Mouse (Mus musculus) neural tube, embryonic 12.5 days (tissue): Measurements from ENCODE around the gene Nprl2. TPM values are rescaled to one million over a fixed set of nuclear protein-coding genes. Genes with fewer than 3 reads are reported as not detected.

Source experiments
- ATAC-seq: fragments of 200-750 bp; cut with Nextera tagmentation; 2 replicates; pipeline ENCODE4 v1.8.0; 2017; ENCODE audit warnings: low read depth, mild to moderate bottlenecking, moderate TSS enrichment, moderate library complexity; ENCODE audit not compliant: low FRiP score
- H3K27ac ChIP-seq: fragments of 300-500 bp; sonication (generic); 2 replicates; pipeline ENCODE4 v1.5.1; 2016
- H3K27me3 ChIP-seq: fragments of 300-500 bp; sonication (generic); replicated peaks from 2 replicates; pipeline ENCODE4 v1.6.1; 2016; ENCODE audit warnings: mild to moderate bottlenecking
- H3K36me3 ChIP-seq: fragments of 300-500 bp; sonication (generic); 2 replicates; pipeline ENCODE4 v1.6.1; 2016; ENCODE audit warnings: mild to moderate bottlenecking
- H3K4me1 ChIP-seq: fragments of 300-500 bp; sonication (generic); 2 replicates; pipeline ENCODE4 v1.6.1; 2016
- H3K4me2 ChIP-seq: fragments of 300-500 bp; sonication (generic); replicated peaks from 2 replicates; pipeline ENCODE4 v1.6.1; 2016; ENCODE audit warnings: mild to moderate bottlenecking
- H3K4me3 ChIP-seq: fragments of 300-500 bp; sonication (generic); 2 replicates; pipeline ENCODE4 v1.5.1; 2016
- H3K9ac ChIP-seq: fragments of 300-500 bp; sonication (generic); 2 replicates; pipeline ENCODE4 v1.6.1; 2016; ENCODE audit warnings: mild to moderate bottlenecking
- H3K9me3 ChIP-seq: fragments of 300-500 bp; sonication (generic); 2 replicates; pipeline ENCODE4 v1.6.1; 2016; ENCODE audit warnings: mild to moderate bottlenecking
- WGBS: fragments of 180-500 bp; shearing (Covaris S2); methylation state at CpG from one replicate; pipeline ENCODE4 v1.1.7; 2016; 5-methylcytosine and 5-hydroxymethylcytosine counted together
- polyA plus RNA-seq: library from polyadenylated mRNA; unstranded; fragments of >200 nt; fragmentation: Nextera tagmentation; extraction: Ambion mirVana; gene quantifications from 2 replicates; pipeline ENCODE4 v1.2.1, GENCODE M21; 2016

The Nprl2 gene
- polyA plus RNA-seq = 52.6 and 55.2 TPM in 2 replicates

DNA sequence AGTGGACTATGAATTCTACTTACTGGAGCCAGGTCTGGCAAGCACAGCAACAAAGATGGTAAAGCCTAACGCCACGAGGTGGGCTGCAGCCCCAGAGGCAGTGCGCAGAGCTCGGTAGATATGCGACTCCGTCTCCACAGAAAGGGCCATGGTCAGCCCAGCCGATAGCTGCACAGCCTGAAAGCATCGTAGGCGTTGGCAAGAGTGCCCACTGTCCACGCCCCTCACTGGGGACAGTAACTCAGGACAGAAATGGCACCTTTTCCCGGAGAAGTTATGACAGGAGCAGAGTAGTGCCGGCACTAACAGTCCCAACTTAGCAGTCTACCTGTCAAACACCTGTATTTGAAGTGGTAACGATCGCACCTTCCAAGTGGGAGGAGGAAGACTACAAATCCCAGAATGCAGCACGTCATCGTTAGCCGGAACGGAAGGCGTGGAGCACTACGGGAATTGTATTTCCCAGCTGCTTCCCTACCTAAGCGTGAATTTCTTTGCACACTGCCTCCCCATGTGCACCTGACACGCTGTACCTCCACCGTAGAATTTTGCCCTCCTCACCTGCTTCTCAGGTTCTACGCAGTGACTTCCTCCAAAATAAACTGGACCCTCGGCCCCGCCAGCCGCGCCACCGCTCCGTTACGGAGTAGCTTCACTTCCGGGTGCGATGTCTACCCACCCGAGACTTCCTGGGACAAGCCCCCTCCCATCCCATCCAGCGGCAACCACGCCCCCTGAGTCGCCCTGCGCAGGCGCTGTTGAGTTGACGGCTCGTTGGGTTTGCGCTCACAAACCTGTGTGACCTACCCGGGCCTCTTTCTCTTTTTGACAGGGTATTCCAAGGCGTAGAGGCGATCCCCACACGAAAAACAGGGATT, at the start of gene Nprl2, which contains the start of gene Cyb561d2:
Gene Nprl2, plus strand, starts transcription at position 753 of the 878 bp plus-strand sequence.
Gene Cyb561d2, minus strand, starts transcription at position 720 of the 878 bp plus-strand sequence.
- H3K4me1 ChIP-seq = peaks cover 34% of the 10 kb centered on the region
- no peaks in the 10 kb centered on the region for H3K9me3 ChIP-seq
- no peaks in the 10 kb centered on the region for H3K27me3 ChIP-seq
- H3K36me3 ChIP-seq = peaks cover 50% of the 10 kb centered on the region
- whole genome bisulfite sequencing = under 1% methylated on average over 46 of the region's 46 CpGs
- peak within 1 kb of the TSS; percentile 90 for H3K4me2 ChIP-seq
- no peak within 1 kb of the TSS for H3K27ac ChIP-seq
- peak within 1 kb of the TSS; percentile 69 for H3K9ac ChIP-seq
- H3K4me3 ChIP-seq = peak within 1 kb of the TSS; percentile 65
- peak; percentile 81 for ATAC-seq

DNA sequence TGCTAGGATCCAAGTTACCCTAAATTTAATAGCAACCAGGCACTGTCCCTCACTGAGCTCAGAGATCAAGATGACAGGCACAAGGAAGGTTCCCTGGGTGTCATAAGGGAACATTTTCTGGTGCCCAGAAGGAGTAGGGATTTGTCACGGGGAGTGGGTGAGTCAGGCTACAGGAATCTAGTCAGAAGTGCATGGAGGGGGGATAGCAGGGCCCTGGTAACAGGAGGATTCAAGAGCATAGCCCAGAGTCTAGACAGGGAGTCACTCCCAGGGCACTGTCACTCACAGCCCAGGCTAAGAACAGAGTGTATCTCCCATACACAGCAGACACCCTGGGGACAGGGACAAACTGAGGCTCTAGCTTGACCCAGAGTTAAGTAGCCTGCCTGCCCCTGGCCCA, 48.5 kb upstream of the Nprl2 start:
- ATAC-seq = no peak
- Histone ChIP-seq H3K27me3 (no peaks in the 10 kb centered on the region), H3K9me3 (no peaks in the 10 kb centered on the region), H3K4me2 (no peak overlapping the region), H3K9ac (no peak overlapping the region), H3K36me3 (no peaks in the 10 kb centered on the region), H3K27ac (no peak overlapping the region), H3K4me1 (peaks cover 3% of the 10 kb centered on the region), H3K4me3 (no peak overlapping the region)
- 66% methylated on average over 1 of the region's 1 CpGs for WGBS

DNA sequence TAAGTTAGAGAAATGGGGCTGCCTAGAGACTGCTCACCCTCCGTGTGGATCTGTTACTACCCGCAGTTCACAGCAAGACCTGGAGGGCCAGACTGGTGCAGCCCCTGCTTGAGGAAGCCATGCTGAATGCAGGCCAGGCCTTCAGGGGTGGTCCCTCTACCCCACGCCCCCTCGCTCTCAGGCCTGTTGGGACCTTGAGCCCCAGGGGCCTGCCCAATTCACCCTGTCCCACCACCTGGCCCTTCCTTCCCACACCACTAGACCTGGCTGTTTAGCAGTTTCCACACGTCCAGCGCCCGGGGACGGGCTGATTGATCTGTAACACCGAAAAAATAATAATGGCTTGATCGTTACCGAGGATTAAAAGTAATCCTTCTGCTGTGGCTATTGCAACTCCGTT, 47.8 kb upstream of the Nprl2 start:
- 74% methylated on average over 12 of the region's 12 CpGs for WGBS
- H3K9ac ChIP-seq = no peak overlapping the region
- 0 out of 2 replicates have a peak, but pooled peaks have one; percentile 25 for ATAC-seq
- no peak overlapping the region for H3K4me2 ChIP-seq
- H3K4me3 ChIP-seq = no peak overlapping the region
- no peaks in the 10 kb centered on the region for H3K36me3 ChIP-seq
- H3K4me1 ChIP-seq = peaks cover 3% of the 10 kb centered on the region
- H3K27me3 ChIP-seq = no peaks in the 10 kb centered on the region
- H3K9me3 ChIP-seq = no peaks in the 10 kb centered on the region
- no peak overlapping the region for H3K27ac ChIP-seq

DNA sequence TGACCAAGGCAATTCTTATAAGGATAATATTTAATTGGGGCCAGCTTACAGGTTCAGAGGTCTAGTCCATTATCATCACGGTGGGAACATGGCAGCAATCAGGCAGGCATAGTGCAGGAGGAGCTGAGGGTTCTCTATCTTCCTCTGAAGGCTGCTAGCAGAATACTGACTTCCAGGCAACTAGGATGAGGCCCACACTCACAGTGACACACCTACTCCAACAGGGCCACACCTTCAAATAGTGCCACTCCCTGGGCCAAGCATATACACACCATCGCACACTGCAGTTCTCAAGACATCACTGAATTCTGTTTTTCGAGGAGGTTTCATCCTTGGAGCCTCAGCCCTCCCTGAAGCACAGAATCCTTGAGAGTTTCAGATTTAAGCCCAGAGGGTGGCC, 45.7 kb upstream of the Nprl2 start:
- ATAC-seq = no peak
- Histone ChIP-seq H3K27me3 (no peaks in the 10 kb centered on the region), H3K36me3 (no peaks in the 10 kb centered on the region), H3K9ac (no peak overlapping the region), H3K27ac (no peak overlapping the region), H3K4me3 (no peak overlapping the region), H3K9me3 (no peaks in the 10 kb centered on the region), H3K4me2 (no peak overlapping the region), H3K4me1 (peaks cover 3% of the 10 kb centered on the region)
- WGBS = 89% methylated on average over 3 of the region's 3 CpGs

DNA sequence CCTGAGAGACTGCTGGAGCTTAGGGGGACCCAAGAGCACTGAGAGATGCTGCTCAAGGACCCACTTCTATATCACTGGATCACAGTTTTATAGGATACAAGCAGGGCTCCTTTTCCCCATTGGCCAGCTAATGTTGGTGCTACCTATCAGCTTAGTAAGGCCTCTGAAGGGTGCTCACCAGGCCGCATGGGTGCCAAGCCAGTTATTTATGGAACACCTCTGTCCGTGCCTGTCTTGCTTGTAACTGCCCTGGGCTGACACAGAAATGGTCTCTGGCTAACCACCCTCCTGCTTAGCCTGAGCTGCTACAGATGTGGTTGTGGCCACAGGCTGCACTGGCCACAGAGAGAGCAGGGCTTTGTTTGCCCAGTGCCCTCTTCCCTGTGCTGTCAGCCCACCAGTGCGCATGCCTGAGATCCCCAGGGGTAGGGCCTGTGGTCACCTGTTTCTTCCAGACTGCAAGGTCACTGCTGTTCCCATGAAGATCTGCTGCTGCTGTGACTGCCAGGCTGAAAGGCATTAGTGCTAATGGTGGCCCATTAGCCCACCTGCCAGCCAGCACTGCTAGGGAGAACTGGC, 41.2 kb upstream of the Nprl2 start:
- Histone ChIP-seq H3K9ac (no peak overlapping the region), H3K9me3 (no peaks in the 10 kb centered on the region), H3K27ac (no peak overlapping the region), H3K27me3 (no peaks in the 10 kb centered on the region), H3K4me3 (no peak overlapping the region), H3K4me2 (no peak overlapping the region), H3K36me3 (no peaks in the 10 kb centered on the region), H3K4me1 (peaks cover 15% of the 10 kb centered on the region)
- 79% methylated on average over 3 of the region's 3 CpGs for WGBS
- ATAC-seq = no peak

DNA sequence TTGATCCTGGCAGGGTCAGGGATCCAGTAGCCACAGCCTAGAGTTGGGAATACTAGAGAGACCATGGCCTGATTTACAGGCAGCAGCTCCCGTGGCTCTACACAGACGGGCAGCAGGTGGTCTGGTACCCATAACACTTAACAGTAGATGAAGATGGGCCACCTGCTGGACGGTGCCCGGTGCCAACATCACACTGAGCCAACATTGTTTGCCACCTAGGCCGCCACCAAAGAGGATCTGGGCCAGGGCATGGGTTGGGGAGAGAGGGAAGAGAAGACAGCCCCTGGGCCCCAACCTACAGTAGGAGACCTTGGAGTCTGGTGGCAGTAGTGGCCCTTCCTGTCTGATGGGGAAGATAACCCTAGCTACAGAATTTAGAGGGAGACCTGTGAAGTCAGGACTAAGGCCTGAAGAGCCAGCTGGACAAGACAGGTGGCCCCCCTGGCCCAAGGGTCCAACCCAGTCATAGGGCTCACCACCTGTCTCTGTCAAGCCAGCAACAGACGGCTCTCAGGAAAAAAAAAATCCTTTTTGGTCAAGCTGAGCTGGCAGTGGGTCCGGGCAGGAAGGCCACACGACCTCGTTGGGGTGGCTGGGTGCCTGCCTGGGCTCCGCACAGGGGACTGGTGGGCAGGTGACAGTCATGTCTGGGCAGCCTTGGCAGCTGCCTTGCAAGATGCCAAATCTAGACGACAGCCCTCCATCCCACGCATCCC, 39.7 kb upstream of the Nprl2 start:
- Histone ChIP-seq H3K27me3 (no peaks in the 10 kb centered on the region), H3K4me1 (peaks cover 28% of the 10 kb centered on the region), H3K36me3 (no peaks in the 10 kb centered on the region), H3K4me3 (no peak overlapping the region), H3K4me2 (no peak overlapping the region), H3K9ac (no peak overlapping the region), H3K9me3 (no peaks in the 10 kb centered on the region), H3K27ac (no peak overlapping the region)
- WGBS = 87% methylated on average over 12 of the region's 12 CpGs
- no peak for ATAC-seq

DNA sequence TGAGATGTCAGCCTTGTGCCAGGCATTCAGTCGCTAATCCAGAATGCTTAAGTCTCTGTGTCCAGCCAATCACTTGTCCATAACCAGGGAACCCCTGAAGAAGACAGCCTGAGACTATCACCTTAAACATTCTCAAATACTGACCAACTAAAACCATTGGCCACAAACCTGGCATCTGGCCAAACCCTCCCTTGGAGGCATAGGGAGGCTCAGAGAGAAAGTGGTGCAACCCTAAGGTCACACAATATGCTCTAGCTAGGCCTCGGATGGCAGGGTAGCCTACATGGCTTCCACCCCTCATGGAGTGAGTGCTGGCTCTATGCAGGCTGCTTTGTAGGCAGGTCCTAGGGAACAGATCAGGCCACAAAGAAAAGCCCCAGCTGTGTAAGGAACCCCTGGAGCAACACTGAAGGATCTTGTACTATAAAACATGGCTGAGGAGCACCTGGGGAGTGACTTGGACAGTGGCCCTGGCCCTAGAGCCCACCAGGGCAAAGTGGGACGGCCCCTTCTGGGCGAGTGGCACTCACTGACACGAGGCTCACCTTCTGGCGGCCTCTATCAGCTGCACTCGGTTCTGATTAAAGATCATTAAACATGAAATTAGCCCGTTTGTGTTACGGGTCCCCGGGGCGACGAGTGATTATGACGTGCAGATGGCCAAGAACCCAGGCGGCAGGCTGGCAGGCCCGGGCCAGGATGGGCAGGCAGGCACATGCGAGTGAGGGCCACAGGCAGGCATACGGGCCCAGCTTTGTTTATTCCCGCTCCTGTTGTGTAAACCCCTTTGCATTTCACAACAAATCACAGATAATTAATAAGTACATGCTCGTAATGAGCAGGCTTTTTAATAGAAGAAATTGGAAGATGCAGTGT, 37.1 kb upstream of the Nprl2 start:
- peak; percentile 53 for ATAC-seq
- WGBS = 60% methylated on average over 19 of the region's 19 CpGs
- peaks cover 54% of the 10 kb centered on the region for H3K4me1 ChIP-seq
- no peaks in the 10 kb centered on the region for H3K9me3 ChIP-seq
- 0 out of 2 replicates have a peak, but pooled peaks cover 2% of the 10 kb centered on the region for H3K27me3 ChIP-seq
- H3K4me3 ChIP-seq = no peak overlapping the region
- no peak overlapping the region for H3K9ac ChIP-seq
- no peaks in the 10 kb centered on the region for H3K36me3 ChIP-seq
- H3K27ac ChIP-seq = peak overlapping the region; percentile 28; the same call in 1 of the 2 replicates
- no peak overlapping the region for H3K4me2 ChIP-seq

DNA sequence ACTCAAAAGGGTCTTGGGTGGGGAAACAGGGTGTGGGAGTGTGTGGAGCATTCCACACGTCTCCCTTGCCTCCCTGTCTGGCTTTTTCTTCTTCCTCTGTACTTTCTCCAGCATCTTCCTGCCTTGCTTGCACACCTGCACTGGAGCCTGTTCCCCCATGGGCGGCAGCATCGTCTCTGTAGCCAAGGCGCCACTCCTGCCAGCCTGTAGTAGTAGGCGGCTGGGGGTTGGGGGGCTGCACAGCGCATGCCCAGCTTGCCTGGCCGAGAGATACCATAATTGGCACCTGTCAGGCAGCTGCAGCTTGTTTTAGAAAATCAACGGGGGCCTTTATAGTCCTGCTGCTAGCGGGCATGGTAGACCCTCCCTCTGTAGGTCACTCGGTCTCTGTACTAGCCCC, 33.8 kb upstream of the Nprl2 start:
- H3K36me3 ChIP-seq = no peaks in the 10 kb centered on the region
- H3K27ac ChIP-seq = no peak overlapping the region
- 0 out of 2 replicates have a peak, but pooled peaks cover 2% of the 10 kb centered on the region for H3K27me3 ChIP-seq
- no peak overlapping the region for H3K4me2 ChIP-seq
- WGBS = 50% methylated on average over 10 of the region's 10 CpGs
- peaks cover 86% of the 10 kb centered on the region for H3K4me1 ChIP-seq
- H3K9me3 ChIP-seq = no peaks in the 10 kb centered on the region
- no peak for ATAC-seq
- no peak overlapping the region for H3K4me3 ChIP-seq
- H3K9ac ChIP-seq = no peak overlapping the region

DNA sequence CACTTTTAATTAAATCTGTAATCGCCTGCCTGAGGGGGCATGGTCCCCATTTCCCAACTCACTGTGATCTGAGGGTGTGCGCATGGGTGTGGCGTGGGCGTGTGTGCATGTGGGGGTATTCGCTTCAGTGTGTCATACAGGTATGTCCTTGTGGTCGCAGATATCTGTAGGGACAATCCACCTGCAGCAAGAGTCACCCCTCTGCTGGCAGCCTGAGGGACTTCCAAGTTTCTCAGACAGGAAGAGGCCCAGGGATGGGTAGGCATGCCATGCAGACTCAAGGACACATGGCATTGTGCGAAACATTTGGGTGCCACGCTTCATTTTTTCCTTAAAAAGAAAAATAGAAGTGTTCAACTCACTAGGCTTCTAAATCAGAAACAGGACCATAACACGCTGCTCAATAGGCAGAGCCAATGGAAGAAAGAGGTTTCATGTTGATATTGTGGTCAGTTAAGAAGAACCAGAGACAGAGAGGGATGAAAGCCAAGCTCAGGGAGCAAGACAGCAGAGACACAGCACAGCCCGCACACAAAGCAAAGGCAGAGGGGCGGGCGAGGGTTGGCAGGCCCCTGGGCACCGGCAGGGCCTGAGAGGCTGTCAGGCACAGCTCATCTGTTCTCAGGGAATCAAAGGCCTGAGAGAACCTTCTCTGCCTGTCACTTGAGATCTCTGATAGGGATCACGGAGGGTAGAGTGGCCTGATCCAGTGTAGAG, 31.5 kb upstream of the Nprl2 start:
- Histone ChIP-seq H3K4me3 (no peak overlapping the region), H3K9ac (no peak overlapping the region), H3K36me3 (no peaks in the 10 kb centered on the region), H3K27ac (peak overlapping the region; percentile 51), H3K4me1 (peaks cover 86% of the 10 kb centered on the region), H3K27me3 (0 out of 2 replicates have a peak, but pooled peaks cover 2% of the 10 kb centered on the region), H3K9me3 (no peaks in the 10 kb centered on the region), H3K4me2 (no peak overlapping the region)
- 87% methylated on average over 14 of the region's 14 CpGs for WGBS
- no peak for ATAC-seq

DNA sequence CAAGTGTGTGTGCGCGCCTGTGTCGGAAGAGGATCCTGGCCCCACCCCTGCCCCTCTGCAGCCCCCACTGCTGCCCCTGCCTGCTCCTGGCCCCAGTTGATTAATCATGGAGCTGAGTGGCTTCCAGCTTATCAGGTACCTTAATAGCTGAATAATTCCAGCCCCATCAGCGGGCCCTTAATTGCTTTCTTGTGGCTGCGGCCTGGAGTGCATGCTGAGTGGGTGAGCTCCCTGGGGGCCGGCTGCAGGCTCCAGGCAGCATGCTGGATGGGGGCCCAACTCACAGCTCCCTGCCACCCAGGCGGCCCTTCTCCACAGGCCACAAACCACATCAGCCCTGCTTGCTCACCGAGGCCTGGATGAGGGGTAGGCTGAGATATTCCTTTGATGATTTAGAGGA, 30.6 kb upstream of the Nprl2 start:
- Histone ChIP-seq H3K36me3 (no peaks in the 10 kb centered on the region), H3K4me1 (peaks cover 79% of the 10 kb centered on the region), H3K9me3 (no peaks in the 10 kb centered on the region), H3K27ac (peak overlapping the region; percentile 2), H3K4me3 (no peak overlapping the region), H3K9ac (no peak overlapping the region), H3K27me3 (0 out of 2 replicates have a peak, but pooled peaks cover 2% of the 10 kb centered on the region), H3K4me2 (no peak overlapping the region)
- 58% methylated on average over 8 of the region's 8 CpGs for WGBS
- no peak for ATAC-seq

DNA sequence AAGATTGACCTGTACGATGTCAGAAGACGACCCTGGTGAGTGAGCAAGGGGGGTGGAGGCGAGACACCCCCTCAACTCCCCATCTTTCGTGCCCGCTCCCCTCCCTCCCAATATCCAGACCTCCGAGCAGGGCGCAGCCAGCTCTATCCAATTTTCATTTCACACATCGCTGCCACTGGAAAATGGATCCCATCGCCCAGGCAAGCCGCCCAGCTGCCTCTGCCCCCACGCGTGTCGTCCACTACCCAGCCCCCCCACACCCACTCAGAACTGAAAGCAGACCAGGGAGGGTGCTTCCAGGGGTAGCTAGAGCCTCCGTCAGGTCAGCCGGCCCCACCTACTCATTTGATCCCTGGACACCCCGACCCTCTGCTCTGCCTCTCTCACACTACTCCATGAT, 29.7 kb upstream of the Nprl2 start:
- H3K9ac ChIP-seq = no peak overlapping the region
- peaks cover under 1% of the 10 kb centered on the region; the same call in 1 of the 2 replicates for H3K36me3 ChIP-seq
- H3K9me3 ChIP-seq = no peaks in the 10 kb centered on the region
- H3K4me2 ChIP-seq = no peak overlapping the region
- peaks cover 70% of the 10 kb centered on the region for H3K4me1 ChIP-seq
- WGBS = 64% methylated on average over 16 of the region's 16 CpGs
- peak overlapping the region; percentile 2; the same call in 1 of the 2 replicates for H3K27ac ChIP-seq
- H3K27me3 ChIP-seq = 0 out of 2 replicates have a peak, but pooled peaks cover 2% of the 10 kb centered on the region
- no peak for ATAC-seq
- H3K4me3 ChIP-seq = no peak overlapping the region
